Mouse (Mus musculus) cerebellum, postnatal 4 days (tissue): ENCODE data around the gene Rab3c.

Experiments
- DNase-seq, 2 experiments: peaks; one replicate each; pipeline ENCODE4 v3.0.0; 2022; ENCODE audit warnings: low spot score in 2 of 2, mixed read lengths in 1 of 2

Gene Rab3c

DNA sequence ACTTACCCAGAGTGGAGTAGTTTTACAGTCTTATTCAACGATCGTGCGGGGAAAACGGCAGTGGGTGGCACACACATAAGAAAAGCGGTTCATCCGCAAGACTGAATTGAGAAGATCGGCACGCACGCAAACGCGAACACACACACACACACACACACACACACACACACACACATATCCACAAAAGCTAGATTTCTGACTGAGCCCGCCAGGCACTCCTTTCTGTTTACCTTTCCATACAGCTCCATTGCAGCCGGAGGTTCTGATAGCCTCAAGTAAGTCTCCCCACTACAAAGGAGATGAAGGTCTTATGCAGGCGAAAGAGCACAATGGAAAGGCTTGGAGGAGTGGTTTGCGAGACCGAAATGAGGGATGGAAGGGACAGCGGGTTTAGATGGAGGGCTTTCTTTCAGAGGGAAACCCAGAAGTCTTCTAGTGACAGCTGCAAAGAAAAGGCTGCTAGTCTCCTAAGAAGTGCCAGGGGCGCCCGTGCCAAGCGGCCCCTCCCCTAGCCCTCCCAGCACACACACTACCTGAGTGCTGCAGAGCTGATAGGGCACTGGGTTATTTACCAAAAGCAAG, at the start of gene Rab3c:
Gene Rab3c (minus strand): TSS at position 434 of the 582 bp plus-strand sequence.
- DNase-seq = peak; percentile 27 to 28

DNA sequence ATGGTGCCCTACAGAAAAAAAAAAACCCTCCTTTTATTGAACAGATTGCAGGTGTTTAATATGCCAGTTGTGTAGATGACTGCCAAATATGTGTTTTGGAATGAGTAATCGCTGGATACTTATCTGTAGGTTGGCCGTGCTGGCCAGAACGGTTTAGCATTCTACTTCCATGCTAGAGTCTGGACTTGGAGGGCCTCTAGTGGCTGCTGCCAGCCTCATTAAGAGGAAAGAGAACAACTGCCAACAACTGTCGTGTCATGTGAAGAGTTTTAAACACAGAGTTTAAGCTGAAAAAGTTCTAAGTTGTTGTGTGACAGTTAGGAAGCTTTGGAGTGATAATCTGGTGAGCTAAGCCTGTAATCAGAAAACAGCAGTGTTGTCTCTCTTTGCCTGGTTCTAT, 38.0 kb upstream of the Rab3c start:
- peak in 1 of 2 experiments; percentile 2 for DNase-seq

GRCm38 (mm10) chr13:110307188-110307587, 26.4 kb upstream of the Rab3c start:
- no peak for DNase-seq

DNA sequence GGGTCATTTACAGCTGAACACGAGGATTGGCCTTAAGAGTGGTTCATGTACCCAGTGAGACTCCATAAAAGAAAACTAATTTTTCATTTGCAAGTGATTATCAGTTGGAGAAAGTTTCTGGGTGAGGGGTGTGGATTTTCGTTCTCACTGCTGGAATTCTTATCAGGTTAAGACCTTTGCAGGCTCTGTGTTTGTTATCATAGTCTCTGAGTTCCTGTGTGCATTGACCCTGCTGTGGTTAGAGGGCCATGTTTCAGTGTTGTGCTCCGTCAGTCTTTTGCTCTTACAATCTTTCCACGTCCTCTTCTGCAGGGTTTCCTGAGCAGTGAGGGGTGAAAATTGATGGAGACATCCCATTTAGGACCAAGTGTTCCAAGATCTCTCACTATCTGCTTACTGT, 16.3 kb upstream of the Rab3c start:
- DNase-seq = no peak

DNA sequence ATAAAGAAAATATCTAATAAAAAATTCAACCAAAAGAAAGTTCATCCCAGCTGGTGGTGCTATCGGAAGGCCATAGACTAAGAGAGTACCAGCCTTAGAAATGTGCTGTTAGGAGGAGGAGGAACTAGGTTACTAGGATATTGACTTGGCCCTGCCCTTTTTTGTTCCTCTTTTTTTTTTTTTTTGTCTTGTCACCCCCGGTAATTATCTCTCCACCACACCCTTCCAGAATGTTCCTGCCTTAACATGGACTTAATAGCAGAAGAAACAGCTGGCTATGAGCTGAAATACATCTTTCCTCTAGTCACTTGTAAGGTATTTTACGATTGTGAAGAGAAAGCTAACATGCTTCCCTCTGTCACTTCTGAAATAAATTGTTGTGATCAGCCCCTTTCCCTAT, 7.7 kb upstream of the Rab3c start:
- no peak for DNase-seq

GRCm38 (mm10) chr13:110283781-110284180, 3.0 kb upstream of the Rab3c start:
- no peak for DNase-seq

DNA sequence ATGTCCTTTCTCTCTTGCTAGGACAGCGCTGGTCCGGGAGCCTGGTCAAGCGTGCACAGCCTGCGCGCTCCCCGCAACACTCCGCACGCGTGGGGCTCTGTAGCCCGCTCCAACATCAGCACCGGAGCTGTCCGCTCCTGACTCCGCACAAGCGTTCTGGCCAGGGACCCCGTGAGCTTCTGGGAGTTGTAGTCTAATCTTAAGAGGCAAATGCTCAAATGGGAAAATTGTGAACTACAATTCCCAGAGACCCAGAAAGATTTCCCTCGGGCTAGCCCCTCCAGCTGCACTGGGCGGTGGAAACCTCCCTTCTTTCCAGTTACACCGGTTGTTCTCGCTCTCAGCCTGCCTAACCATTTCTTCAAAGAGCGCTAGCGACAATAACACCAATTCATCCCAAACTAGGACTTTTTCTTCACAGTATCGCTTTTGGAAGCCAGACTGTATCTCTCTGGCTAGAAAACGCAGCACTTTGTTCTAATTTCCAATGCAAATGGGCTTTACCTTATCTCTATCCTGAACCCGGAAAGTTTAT, 701 bp downstream of the Rab3c start:
- DNase-seq = peak; percentile 43 to 75

DNA sequence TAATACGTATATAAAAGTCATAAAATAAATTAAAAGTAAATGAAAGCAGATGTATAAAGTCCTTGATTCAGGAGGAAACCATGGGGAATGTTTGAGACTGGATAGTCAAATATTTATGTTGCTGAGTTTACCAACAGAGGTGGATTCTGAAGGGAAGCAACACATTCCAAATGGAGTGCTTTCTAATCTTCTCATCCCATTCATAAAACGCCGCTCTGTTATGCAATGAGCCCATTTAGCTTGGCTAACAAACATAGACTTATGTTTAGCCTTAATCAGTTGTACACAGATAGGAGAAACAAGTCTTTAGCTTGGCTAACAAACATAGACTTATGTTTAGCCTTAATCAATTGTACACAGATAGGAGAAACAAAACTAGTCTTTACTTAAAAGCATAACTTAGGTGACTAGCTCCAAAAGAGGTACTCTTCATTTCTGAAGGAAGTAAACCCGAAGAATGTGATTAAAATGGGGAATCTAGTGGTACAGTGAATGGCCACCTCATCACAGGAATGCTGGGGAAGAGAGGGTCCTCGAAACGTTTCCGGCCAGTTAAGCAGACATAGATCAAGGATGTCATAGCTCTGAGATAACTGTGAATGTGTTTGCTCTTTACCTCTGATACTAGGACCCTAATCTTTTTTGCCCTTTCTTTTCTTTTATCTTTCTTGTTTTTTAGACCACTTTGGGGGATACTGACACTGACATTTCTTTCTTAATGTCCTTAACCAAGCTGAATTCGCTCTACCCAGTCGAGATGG, 1.6 kb downstream of the Rab3c start:
- DNase-seq = no peak

- no peak for DNase-seq
Measured at GRCm38 (mm10) chr13:110277709-110278108, 3.1 kb downstream of the Rab3c start.

DNA sequence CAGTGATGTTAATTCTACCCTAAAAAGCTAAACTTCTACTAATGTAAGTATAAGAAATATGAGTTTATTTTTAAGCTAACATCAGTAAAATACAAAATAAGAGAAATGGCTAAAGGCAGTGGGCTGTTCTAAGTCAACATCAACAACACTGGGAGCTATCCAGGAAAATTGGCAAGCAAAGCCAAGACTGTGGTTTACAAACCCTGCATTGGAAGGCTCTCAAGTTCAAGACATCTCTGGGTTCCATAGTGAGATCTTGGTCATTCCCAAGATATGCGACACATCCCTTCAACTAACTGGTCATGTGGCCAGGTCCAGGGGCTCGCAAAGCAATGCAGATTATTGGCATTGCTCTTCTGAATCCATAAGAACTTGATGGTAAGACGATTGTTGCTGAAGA, 5.3 kb downstream of the Rab3c start:
- no peak for DNase-seq

- no peak for DNase-seq
Measured at GRCm38 (mm10) chr13:110260649-110261048, 20.1 kb downstream of the Rab3c start.

- DNase-seq = no peak
Measured at GRCm38 (mm10) chr13:110251453-110251852, 29.3 kb downstream of the Rab3c start.

DNA sequence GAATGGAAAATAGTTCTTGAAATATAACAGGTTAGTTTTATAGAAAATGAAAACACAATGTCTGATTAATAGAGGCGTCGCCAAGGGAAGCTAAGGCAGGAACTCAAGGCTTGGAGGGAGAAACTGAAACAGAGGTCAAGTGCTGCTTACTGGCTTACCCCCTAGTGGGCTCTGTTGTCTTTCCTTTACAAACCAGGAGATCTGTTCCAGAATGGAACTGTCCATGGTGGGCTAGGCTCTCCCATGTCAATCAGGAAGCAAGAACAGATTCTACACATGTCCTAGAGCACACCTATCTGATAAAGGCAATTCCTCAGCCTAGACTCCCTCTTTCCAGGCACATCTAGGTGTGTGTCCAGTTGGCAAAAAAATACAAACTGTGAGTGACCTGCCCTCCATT, 32.3 kb downstream of the Rab3c start:
- DNase-seq = no peak

DNA sequence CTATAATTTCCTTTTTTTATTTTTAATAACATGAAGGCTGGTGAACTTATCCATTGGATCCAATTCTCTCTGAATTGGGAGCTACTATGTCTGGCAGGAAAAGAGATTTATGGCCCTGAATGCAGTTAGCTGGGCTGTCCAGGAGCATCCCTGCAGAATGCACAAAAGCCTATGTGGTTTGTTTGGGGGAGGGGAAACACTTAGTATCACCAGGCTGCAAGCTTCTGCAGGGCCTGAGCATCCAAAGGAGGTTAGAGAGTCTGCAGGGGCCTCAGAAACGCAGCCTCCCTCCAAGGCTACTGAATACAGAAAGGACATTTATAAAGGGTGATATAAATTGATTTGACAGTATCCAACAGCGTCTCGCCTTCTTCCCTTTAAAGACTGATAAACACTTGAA, 41.8 kb downstream of the Rab3c start:
- no peak for DNase-seq

DNA sequence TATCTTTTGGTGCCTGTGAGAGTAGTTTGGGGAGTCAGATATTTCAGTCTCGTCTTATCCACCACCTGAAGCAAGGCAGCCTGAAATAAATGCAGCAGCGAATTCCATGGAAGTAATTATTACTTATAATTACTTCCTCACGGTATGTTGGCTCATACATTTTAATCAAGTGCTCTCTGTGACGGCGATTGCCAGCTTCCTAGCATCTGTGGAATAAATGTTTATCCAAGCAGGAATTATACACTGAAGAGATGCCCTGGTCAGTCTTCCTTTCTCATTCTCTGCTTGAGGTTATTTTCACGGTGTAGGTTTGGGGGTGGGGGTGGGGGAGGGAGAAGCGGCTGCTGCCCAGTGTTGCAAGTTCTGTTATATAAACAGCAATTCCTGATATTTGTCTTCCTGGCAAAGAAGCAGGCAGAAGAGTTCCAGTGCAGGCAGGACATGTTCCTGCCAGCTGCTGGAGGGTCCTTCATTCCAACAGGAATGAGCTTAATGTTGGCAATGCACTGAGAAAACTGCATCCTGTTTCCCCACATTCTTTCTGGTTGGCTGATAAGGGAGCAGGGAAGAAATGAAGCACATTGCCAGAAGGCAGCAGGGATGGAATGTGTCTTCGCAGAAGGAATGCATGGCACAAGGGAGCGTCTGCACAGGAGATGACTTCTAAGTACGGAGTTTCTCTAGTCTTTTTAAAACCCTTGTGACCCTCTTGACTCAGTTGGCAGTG, 43.4 kb downstream of the Rab3c start:
- no peak for DNase-seq

DNA sequence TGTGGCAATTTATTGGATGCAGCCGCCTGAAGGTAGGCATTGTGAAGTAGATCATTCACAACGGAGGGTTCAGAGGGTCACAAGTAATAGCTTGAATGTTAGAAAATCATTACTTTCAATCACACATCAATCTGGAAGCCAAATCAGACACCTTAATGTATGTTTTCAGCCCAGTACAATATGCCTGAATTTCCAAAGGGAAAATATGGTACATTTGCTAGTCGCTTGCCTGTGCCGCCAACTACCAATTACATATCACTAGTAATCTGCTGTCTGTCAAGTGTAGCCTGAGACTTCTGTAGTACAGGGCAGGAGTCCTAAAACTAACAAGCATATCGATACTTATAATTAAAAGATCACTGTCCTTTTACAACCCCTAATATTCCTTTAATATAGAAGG, 47.4 kb downstream of the Rab3c start:
- no peak for DNase-seq

GRCm38 (mm10) chr13:110231086-110231688, 49.6 kb downstream of the Rab3c start:
- no peak for DNase-seq

- DNase-seq = no peak
Measured at GRCm38 (mm10) chr13:110230046-110230445, 50.8 kb downstream of the Rab3c start.

DNA sequence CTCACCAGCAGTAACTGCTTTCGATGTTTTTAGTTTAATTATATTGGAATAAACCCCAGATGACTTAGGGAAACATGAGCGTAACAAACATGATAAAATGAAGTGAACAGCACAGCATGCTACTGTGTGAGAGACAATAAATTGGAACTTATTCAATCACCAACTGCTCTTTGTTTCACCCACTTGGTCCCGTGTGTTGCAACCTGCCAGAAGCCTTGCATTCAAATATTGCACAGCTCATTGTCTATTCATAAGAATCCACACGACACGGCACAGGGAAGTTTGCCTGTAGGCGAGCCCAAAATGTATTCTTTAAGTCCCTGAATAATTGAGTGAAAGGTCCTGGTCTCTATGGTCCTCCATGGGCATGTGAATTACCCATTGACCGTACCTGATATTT, 61.6 kb downstream of the Rab3c start:
- DNase-seq = no peak

DNA sequence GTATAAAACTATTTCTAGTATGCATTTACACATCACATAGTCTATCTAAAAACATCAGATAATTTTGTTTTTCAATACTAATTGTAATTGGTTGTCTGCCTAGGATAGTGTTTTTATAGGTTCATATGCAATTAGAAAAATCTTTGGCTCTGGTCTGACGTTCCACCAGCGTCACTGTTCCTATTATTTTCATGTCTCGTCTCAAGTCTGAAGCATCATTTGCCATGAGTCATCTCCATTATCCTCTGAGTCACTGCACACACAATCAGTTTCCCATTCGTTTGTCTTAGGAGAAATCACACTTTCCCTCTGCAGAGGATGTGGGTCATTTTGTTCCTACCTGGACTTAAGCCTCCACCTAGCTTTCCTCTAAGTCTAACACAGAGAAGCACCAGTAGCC, 62.3 kb downstream of the Rab3c start:
- no peak for DNase-seq

GRCm38 (mm10) chr13:110211526-110212075, 69.2 kb downstream of the Rab3c start:
- no peak for DNase-seq

DNA sequence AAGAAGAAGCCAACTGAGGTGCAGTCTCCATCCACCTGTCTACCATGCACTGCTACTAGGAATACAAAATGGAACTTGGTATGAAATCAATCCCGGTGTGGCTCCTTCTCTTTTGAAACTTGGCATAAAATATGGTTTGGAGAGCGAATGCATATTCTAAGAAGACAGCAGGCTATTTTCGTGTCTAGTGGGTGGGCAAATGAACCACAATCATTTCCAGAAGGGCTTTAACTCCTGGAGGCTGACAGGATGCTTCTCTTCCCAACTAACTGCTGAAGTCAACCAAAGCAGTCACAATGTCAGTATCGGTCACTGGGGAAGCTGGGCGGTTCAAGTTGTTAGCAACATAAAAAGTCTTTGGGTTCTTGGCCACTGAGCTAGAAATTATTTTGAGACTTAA, 81.9 kb downstream of the Rab3c start:
- no peak for DNase-seq
